Mouse (Mus musculus): ENCODE data around the gene Ptprcap. TPM values are rescaled to one million over a fixed set of nuclear protein-coding genes. Genes with fewer than 3 reads are reported as not detected.

Ptprcap gene
- polyA plus RNA-seq, 1 experiment from 2014 or later: 1.2 TPM

DNA sequence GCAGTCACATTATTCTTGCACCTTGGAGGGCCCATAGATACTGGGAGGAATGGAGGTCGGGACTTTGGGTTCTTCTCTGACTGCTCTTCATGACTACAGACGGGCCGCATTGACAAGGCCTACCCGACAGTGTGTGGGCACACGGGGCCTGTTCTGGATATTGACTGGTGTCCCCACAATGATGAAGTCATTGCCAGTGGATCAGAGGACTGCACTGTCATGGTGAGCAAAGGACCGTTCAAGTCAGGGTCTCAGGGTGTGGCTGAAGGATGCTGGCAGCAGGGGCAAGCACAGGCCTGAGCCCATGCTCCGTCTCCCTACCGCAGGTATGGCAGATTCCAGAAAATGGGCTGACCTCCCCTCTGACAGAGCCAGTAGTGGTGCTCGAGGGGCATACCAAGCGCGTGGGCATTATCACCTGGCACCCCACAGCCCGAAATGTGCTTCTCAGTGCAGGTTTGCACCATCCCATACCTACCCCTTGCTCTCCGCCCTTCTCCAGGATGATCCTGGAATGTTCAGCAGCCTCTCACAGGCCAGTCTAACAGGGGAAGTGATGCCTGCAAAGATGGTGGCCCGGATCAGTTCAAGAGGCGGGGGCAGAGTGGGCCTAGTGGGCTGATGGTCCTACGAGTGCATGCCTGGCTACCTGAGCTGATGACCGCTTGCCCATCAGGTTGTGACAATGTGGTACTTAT is 3.5 kb upstream of the Ptprcap start:
- H3K9ac ChIP-seq: peak overlapping the region; percentile 4; the same call in 1 of the 2 replicates
- H3K9me3 ChIP-seq (replicated peaks): no peaks in the 10 kb centered on the region
- H3K4me2 ChIP-seq: peak overlapping the region; percentile 84
- peak overlapping the region; percentile 95 for H3K4me3 ChIP-seq (replicated peaks)
- 95% methylated on average over 17 of the region's 17 CpGs for WGBS
- H3K4me1 ChIP-seq: peaks cover 43% of the 10 kb centered on the region
- no peak overlapping the region for H3K27ac ChIP-seq
- ATAC-seq (replicated peaks; ENCODE audit: low FRiP score): no peak
- H3K27me3 ChIP-seq: no peaks in the 10 kb centered on the region
- H3K36me3 ChIP-seq: peaks cover 42% of the 10 kb centered on the region

GRCm38 (mm10) chr19:4150567-4151487 is 2.6 kb upstream of the Ptprcap start:
- WGBS: 85% methylated on average over 22 of the region's 22 CpGs
- no peaks in the 10 kb centered on the region for H3K9me3 ChIP-seq (replicated peaks)
- no peaks in the 10 kb centered on the region for H3K27me3 ChIP-seq
- no peak for ATAC-seq (replicated peaks; ENCODE audit: low FRiP score)
- H3K27ac ChIP-seq: no peak overlapping the region
- H3K4me3 ChIP-seq (replicated peaks): no peak overlapping the region
- H3K4me1 ChIP-seq: peaks cover 50% of the 10 kb centered on the region
- H3K36me3 ChIP-seq: peaks cover 46% of the 10 kb centered on the region
- H3K9ac ChIP-seq: 0 out of 2 replicates have a peak overlapping the region, but pooled peaks have one; percentile 4
- no peak overlapping the region for H3K4me2 ChIP-seq

DNA sequence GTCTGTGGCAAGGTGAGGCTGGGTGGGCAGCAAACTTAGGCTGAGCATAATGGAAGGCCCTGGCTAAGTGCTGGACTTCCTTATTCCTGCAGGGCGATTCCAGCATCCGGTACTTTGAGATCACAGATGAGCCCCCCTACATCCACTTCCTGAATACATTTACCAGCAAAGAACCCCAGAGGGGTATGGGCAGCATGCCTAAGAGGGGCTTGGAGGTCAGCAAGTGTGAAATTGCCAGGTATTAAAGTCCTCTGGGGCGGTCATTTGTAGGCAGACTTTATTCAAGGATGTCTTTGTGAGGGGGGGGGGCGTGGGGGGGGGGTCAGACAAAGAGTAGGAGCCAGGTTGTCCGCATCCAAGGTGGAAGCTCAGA is 1.9 kb upstream of the Ptprcap start:
- ATAC-seq (replicated peaks; ENCODE audit: low FRiP score): no peak
- 69% methylated on average over 5 of the region's 5 CpGs for WGBS
- no peaks in the 10 kb centered on the region for H3K27me3 ChIP-seq

GRCm38 (mm10) chr19:4151898-4152297 is 1.5 kb upstream of the Ptprcap start:
- no peak overlapping the region for H3K27ac ChIP-seq
- ATAC-seq (replicated peaks; ENCODE audit: low FRiP score): no peak
- H3K9ac ChIP-seq: no peak overlapping the region
- no peak overlapping the region for H3K4me2 ChIP-seq
- H3K36me3 ChIP-seq: peaks cover 57% of the 10 kb centered on the region
- no peaks in the 10 kb centered on the region for H3K27me3 ChIP-seq
- H3K9me3 ChIP-seq (replicated peaks): no peaks in the 10 kb centered on the region
- no peak overlapping the region for H3K4me3 ChIP-seq (replicated peaks)
- peaks cover 59% of the 10 kb centered on the region for H3K4me1 ChIP-seq
- WGBS: 88% methylated on average over 5 of the region's 5 CpGs

More for the DNA sequence above, 1.9 kb upstream of the Ptprcap start:
- H3K9ac ChIP-seq: no peak overlapping the region
- H3K4me1 ChIP-seq: peaks cover 56% of the 10 kb centered on the region
- no peak overlapping the region for H3K4me3 ChIP-seq (replicated peaks)
- H3K36me3 ChIP-seq: peaks cover 52% of the 10 kb centered on the region
- H3K27ac ChIP-seq: no peak overlapping the region
- no peak overlapping the region for H3K4me2 ChIP-seq
- no peaks in the 10 kb centered on the region for H3K9me3 ChIP-seq (replicated peaks)

- no peak overlapping the region for H3K4me3 ChIP-seq (replicated peaks)
- H3K4me2 ChIP-seq: no peak overlapping the region
- H3K27me3 ChIP-seq: no peaks in the 10 kb centered on the region
- H3K9ac ChIP-seq: no peak overlapping the region
- H3K27ac ChIP-seq: no peak overlapping the region
- H3K4me1 ChIP-seq: peaks cover 54% of the 10 kb centered on the region
- H3K9me3 ChIP-seq (replicated peaks): no peaks in the 10 kb centered on the region
- 88% methylated on average over 8 of the region's 8 CpGs for WGBS
- no peak for ATAC-seq (replicated peaks; ENCODE audit: low FRiP score)
- H3K36me3 ChIP-seq: peaks cover 64% of the 10 kb centered on the region
Observed at GRCm38 (mm10) chr19:4152445-4153231, 766 bp upstream of the Ptprcap start.

DNA sequence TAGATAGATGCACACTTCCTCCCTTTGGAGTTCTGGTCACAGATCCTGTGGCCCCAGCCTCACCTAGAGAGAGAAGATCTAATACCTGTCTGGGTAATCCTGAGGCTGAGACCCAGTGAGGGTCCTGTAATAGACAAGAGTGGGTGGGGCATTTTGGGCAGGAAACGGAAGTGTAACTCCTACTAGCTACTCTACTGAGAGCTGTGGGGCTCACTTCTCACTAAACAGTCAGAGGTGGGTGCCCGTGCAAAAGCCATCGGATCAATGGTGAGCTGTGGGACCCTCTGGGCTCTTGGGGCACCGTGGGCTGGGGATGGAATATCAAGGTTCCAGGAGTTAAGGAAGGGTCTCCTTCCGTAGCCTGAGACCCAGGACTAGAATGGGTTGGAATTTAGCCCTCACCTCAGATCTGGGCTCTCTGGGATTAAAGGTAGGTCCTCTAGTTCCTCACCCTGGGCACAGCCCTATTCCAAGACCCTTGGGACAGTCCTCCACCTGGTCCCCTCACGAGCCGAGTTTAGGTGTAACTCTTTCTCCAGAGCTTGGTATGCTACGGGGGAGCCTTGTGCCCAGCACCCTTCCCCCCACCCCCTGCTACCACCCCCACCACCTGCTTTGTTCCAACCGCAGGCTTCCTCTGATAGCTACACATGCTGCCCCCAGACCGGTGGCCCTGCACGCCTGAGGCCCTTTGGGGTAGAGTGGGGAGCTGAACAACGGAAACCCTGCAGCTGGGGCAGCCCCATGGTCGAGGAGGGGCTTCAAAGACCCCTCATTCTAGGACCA is 1.2 kb downstream of the Ptprcap start:
- Histone ChIP-seq H3K27ac (peak overlapping the region; percentile 55), H3K9ac (no peak overlapping the region), H3K36me3 (peaks cover 84% of the 10 kb centered on the region), H3K4me2 (no peak overlapping the region), H3K4me3 (replicated peaks) (no peak overlapping the region), H3K9me3 (replicated peaks) (no peaks in the 10 kb centered on the region), H3K4me1 (peaks cover 38% of the 10 kb centered on the region), H3K27me3 (no peaks in the 10 kb centered on the region)
- no peak for ATAC-seq (replicated peaks; ENCODE audit: low FRiP score)
- WGBS: 82% methylated on average over 13 of the region's 13 CpGs

DNA sequence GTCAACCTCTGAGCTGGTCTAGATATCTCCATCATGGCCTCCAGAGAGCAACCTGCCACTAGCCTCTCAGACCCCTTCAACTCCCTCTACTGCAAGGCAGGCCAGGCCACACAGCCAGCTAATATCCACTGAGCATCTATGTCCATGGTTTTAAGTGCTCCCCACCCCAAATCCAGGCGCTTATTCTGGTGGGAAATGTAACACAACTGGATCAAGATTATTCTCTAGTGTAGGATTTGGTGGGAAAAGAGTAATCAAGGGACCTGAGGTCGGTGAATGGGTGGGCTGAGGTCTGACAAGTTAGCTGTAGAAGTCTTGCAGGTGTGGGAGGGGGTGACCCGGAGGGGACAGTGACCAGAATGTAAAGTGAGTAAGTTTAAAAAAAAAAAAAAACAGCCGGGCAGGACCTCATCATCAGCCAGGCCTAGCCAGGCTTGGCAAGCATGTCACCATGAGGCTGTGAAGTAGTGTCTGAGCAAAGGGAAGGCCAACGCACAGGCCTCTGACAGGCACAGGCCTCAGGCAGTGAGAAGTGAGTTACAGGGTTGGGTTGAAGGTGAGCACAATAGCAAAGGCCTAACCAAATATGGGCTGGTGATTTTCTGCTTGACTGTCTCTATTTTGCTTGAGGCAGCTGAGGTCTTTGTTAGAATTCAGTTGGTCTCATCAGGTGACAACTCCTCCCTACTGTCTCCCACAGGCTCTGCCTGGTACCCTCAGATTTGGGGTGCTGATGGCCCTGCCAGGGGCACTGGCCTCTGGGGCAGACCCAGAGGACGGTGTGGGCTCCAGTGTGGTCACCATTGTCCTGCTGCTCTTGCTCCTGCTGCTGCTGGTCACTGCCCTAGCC is 2.0 kb downstream of the Ptprcap start:
- Histone ChIP-seq H3K9ac (no peak overlapping the region), H3K4me2 (no peak overlapping the region), H3K4me3 (replicated peaks) (no peak overlapping the region), H3K27ac (peak overlapping the region; percentile 55), H3K9me3 (replicated peaks) (no peaks in the 10 kb centered on the region), H3K36me3 (peaks cover 82% of the 10 kb centered on the region), H3K27me3 (no peaks in the 10 kb centered on the region), H3K4me1 (peaks cover 31% of the 10 kb centered on the region)
- no peak for ATAC-seq (replicated peaks; ENCODE audit: low FRiP score)
- 58% methylated on average over 6 of the region's 6 CpGs for WGBS

DNA sequence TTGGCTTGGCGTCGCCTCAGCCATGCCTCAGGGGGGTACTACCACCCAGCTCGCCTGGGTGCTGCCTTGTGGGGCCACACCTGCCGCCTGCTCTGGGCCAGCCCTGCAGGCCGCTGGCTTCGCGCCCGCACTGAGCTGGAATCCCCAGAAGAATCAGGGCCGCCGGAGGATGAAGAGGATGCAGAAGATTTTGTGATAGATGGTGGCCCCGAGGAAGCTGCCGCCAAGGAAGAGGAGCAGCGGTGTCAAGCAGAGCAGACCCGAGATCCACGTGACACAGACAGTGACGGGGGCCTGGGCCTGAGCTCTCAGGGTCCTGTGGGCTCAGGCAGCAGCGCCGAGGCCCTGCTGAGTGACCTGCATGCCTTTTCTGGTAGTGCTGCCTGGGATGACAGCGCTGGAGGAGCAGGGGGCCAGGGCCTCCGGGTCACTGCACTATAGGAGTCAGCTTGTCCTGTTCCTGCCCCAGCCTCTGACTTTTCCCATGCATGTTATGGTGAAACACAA is 2.7 kb downstream of the Ptprcap start:
- no peak overlapping the region for H3K4me3 ChIP-seq (replicated peaks)
- peak overlapping the region; percentile 55 for H3K27ac ChIP-seq
- H3K9ac ChIP-seq: no peak overlapping the region
- H3K27me3 ChIP-seq: no peaks in the 10 kb centered on the region
- 65% methylated on average over 20 of the region's 20 CpGs for WGBS
- H3K4me1 ChIP-seq: peaks cover 24% of the 10 kb centered on the region
- ATAC-seq (replicated peaks; ENCODE audit: low FRiP score): no peak
- H3K4me2 ChIP-seq: no peak overlapping the region
- H3K36me3 ChIP-seq: peaks cover 82% of the 10 kb centered on the region
- no peaks in the 10 kb centered on the region for H3K9me3 ChIP-seq (replicated peaks)

DNA sequence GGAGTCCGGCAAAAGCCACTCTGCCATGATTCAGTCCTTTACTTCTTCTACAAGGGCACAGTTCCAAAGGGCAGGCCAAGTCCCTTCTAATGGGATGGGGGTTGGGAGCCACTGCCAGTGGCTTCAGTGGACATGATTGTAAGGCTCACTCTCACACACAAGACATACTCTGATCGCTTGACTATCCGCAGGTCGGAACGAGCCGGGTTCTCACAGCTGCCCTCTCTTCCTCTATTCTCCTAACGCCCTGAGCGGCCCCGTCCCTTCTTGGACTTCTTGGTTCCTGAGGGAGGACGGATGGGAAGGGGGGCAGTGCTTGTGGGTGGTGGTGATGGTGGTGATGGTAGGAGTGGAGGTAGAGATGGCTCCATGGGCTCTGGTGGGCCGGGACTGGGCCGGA is 3.4 kb downstream of the Ptprcap start:
- Histone ChIP-seq H3K4me2 (no peak overlapping the region), H3K36me3 (peaks cover 84% of the 10 kb centered on the region), H3K27ac (no peak overlapping the region), H3K9me3 (replicated peaks) (no peaks in the 10 kb centered on the region), H3K9ac (no peak overlapping the region), H3K4me3 (replicated peaks) (no peak overlapping the region), H3K4me1 (peaks cover 22% of the 10 kb centered on the region), H3K27me3 (no peaks in the 10 kb centered on the region)
- no peak for ATAC-seq (replicated peaks; ENCODE audit: low FRiP score)
- WGBS: 91% methylated on average over 12 of the region's 12 CpGs

DNA sequence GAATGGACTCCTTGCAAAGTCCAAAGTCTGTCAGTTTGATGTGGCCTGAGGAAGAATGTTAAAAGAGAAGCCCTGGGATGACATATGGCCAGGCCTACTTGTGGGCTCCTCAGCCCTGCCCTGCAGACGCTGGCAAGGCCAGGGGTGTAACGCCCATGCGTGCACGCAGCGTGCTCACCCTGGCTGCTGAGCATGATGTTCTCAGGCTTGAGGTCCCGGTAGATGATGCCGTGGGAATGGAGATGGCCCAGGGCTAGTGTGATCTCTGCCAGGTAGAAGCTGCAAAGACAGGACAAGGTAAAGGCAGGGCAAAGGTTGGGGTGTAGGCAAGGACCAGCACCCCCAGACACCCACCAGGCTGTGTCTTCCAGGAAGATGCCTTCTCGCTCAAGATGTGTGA is 5.6 kb downstream of the Ptprcap start:
- H3K4me1 ChIP-seq: peaks cover 38% of the 10 kb centered on the region
- no peak overlapping the region for H3K4me3 ChIP-seq (replicated peaks)
- no peaks in the 10 kb centered on the region for H3K9me3 ChIP-seq (replicated peaks)
- 90% methylated on average over 8 of the region's 8 CpGs for WGBS
- no peak overlapping the region for H3K4me2 ChIP-seq
- peaks cover 63% of the 10 kb centered on the region for H3K36me3 ChIP-seq
- H3K9ac ChIP-seq: no peak overlapping the region
- no peaks in the 10 kb centered on the region for H3K27me3 ChIP-seq
- no peak overlapping the region for H3K27ac ChIP-seq
- ATAC-seq (replicated peaks; ENCODE audit: low FRiP score): no peak
